Mouse (Mus musculus) heart, postnatal 25 days (tissue): ENCODE measurements around the gene Cdca4. TPM values are rescaled to one million over a fixed set of nuclear protein-coding genes. Genes with fewer than 3 reads are reported as not detected.

Source experiments
- DNase-seq: peaks from one replicate; pipeline ENCODE4 v3.0.0; 2022; ENCODE audit warnings: low spot score
- intact Hi-C: fragments of 180-260 bp; cut with DNase I; formaldehyde crosslinking; loops from one replicate; pipeline ENCODE4 v1.15.1; 2025
- total RNA-seq, 2 experiments: library from RNA; stranded (reverse); gene quantifications; 2 replicates each; pipeline ENCODE4 v1.2.3; 2021

Gene Cdca4
- total RNA-seq, 2 experiments from 2014 or later = 6.4 to 7.6 TPM

DNA sequence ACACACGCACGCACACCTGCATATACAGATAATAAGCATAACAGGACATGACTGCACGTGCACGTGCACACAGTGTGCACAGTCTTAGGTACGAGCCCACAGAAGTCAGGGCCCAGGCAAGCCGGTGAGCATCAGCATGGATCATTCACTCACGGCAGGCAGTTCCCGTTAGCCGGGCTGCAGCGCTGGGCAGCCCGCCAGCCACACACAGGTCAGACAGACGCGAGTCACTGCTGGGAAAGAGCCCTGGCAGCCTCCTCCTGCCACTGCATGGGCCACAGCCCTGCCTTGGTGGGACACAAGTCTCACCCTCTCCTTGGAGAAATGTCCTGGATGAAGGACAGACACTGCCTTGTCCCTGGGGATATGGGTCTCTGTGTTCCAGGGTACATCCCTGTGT is 25.2 kb downstream of the Cdca4 start:
- no peak for DNase-seq
- intact Hi-C loops = no loop called here

- DNase-seq = no peak
- intact Hi-C loops = no loop called here
Measured at GRCm38 (mm10) chr12:112802917-112803316, 26.3 kb downstream of the Cdca4 start.

DNA sequence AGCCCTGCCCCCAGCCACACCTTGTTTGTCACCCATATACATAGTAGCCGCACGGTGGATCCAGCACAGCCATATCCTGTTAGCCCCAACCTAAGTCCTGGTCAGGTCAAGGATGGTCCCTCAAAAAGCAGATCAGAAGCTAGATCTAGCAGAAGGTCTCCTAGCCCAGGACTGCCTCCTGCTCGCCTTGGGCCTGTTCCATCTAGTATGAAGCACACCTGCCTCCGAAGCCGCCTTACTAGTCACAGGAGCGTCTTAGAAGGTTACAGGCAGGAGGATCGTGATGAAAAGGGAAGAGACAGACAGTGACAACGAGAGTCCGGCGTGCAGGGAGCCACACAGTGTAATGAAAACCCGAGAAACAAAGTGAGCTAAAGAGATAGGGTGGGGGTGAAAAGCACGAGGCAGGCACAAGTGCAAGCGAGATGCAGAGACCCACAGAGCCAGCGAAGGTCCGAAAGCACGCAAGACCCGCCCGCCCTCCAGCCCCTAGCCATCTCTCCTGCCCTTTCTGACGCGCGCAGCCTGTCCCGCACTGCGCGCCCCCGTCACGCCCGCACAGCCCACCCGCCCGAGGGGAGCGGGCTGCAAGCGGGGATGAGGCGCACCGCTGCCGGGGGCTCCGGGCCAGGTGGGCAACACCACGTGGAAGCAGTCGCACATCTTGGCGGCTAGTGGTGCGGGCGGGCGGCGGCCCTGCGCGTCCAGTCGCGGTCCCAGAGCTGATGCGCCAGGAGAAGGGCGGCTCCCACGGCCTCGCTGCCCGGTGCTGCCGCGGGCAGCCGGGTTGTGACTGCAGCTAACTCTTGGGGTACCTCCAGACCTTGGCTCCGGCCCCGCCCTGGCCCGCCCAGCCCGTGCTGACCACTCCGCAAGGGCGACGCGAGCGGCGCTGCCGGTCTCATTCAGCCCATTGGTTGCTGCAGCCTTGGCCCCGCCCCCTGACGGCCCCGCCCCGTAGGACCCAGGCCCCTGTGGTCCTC is 27.1 kb downstream of the Cdca4 start, which contains the start of gene Ahnak2:
TSS of gene Ahnak2 (minus strand) at position 794 of the 983 bp plus-strand sequence.
- intact Hi-C loops = no loop called here
- no peak for DNase-seq

DNA sequence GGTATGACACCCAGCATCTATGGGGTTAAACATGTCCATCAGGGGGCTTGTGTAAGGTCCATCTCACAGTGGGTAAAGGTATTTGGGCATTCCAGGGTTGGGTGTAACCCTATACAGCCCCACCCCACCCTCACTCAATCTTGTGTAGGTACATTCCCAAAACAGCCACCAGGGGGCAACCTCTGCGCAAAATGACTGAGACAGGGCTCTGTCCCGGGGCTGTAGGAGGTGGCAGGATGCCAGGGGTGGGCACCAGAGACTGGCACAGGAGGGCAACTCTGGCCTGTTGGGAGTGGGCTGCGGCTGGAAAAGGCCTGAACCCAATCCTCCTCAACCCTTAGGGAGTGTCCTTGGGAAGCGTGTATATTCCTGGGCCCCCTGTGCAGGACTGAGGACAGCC is 28.7 kb downstream of the Cdca4 start:
- no peak for DNase-seq
- intact Hi-C loops = loop anchor here (1.0 kb wide), 1 partner anchor 44 kb away; no protein-coding TSS in a partner anchor

DNA sequence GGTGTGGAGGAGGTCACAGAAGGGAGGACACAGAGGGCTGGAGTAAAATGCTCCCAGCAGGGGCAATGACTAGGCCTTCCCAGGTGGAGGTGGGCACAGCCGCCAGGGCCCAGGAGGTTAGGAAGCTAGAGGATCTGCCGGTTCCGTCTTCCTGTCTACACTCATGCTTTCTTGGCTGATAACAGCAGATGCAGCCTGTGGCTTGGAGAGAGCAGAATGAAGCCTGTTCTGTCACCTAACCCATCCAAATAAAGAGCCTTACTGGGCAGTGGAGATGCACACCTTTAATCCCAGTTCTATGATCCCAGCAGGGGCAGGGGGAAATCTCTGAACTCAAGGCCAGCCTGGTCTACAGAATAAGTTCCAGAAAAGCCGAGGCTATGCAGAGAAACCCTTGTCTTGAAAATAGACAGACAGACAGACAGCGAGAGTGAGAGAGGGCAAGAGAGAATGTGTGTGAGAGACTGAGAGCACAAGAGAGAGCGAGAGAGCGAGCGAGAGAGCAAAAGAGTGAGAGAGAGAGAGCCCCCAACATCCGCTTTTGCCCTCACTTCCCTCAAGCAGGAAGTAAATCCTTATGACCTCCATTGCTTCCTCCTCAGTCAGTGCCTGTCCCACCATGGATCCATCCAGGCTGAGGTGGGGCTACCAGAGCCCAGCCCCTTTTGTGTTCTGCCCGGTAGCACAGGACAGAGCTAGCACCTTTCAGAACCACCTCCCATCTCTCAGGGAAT is 29.8 kb downstream of the Cdca4 start:
- intact Hi-C loops = no loop called here
- DNase-seq = no peak

DNA sequence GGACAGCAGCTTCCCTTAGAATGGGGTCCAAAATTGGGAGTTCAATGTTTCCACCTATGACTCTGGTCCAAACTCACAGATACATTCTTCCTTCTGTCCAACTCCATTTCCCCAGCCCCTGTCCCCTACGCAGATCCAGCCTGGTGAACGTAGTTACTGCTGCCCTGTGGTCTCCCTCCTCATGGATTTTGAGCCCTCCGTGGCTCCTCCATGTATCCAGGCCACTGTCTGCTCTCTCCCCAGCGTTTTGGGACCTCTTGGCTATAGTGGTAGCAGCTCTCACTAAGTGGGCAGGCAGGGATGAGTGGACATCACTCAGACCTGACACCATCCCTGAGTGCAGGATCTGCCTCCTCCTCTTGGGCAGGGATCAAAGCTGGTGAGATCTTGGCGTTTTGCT is 30.5 kb downstream of the Cdca4 start:
- intact Hi-C loops = no loop called here
- no peak for DNase-seq

GRCm38 (mm10) chr12:112798332-112798681 is 30.9 kb downstream of the Cdca4 start:
- DNase-seq = no peak
- intact Hi-C loops = no loop called here

- DNase-seq = peak; percentile 51
- intact Hi-C loops = no loop called here
Measured at GRCm38 (mm10) chr12:112797672-112798331, 31.4 kb downstream of the Cdca4 start.

- intact Hi-C loops = no loop called here
- DNase-seq = no peak
Measured at GRCm38 (mm10) chr12:112796551-112797510, 32.4 kb downstream of the Cdca4 start.

- DNase-seq = peak; percentile 62
- intact Hi-C loops = no loop called here
Measured at GRCm38 (mm10) chr12:112795466-112796104, 33.6 kb downstream of the Cdca4 start.

- intact Hi-C loops = no loop called here
- no peak for DNase-seq
Measured at GRCm38 (mm10) chr12:112794998-112795397, 34.2 kb downstream of the Cdca4 start.

DNA sequence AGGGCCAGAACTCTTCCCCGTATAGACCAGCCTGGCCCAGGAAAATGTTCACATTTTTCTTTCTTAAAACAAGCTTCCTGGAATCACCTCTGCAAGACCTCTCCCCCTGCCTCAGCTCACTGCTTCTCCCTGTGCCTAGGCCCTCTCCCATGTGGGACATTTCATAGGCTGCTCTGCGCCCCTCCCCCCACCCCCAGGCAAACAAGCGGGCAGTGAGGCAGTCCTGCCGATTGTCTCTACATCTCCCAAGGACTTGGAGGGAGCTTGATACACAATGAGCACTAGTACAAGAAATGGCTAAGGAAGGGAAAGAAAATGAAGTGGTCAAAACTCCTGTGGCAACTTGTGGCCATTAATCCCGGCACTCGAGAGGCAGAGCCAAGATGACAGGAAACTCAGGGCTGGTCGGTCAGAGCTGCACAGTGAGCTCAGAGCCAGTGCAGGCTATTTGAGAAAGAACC is 34.8 kb downstream of the Cdca4 start:
- intact Hi-C loops = no loop called here
- no peak for DNase-seq

GRCm38 (mm10) chr12:112793601-112794355 is 35.4 kb downstream of the Cdca4 start:
- intact Hi-C loops = no loop called here

GRCm38 (mm10) chr12:112791026-112791425 is 38.2 kb downstream of the Cdca4 start:
- intact Hi-C loops = no loop called here
- no peak for DNase-seq

More at GRCm38 (mm10) chr12:112793601-112794355, 35.4 kb downstream of the Cdca4 start:
- peak; percentile 71 for DNase-seq

DNA sequence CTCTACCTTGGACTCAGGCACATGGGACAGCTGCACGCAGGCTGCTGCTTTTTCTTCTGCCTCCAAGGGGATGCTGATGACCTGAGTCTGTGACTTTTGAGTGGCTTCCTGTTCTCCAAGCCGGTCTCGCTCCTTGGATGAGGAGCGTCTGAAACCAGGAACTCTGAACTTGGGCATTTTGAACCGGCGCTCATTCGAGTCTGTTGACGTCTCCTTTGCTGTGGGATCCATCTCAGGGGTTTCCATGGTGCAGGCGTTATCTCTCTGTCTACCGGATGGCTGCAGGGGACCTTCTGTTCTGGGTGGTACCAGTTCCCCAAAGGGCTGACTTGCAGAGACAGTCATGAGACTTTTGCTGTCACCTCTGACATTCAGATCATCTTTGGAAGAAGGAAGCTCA is 54.7 kb downstream of the Cdca4 start:
- DNase-seq = no peak
- intact Hi-C loops = no loop called here

DNA sequence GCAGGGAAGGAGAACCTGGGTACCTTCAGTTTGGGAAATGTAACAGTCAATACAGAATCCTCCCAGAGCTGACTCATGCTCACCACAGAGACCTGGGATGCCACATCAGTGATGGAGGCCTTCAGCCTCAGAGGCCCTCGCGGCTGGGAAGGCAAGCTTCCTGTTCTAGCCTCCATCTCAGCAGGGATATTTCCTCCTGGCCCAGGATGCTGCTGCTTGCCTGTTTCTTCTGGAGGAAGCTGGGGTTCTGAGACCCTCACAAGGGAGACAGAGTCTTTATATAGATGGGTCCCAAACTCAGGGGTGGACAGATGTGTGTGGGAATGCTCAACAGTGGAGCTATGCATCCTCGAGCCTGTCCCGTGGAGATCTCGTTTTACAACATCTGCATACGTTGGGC is 55.2 kb downstream of the Cdca4 start:
- DNase-seq = no peak
- intact Hi-C loops = no loop called here

GRCm38 (mm10) chr12:112773366-112773765 is 55.9 kb downstream of the Cdca4 start:
- no peak for DNase-seq
- intact Hi-C loops = no loop called here

DNA sequence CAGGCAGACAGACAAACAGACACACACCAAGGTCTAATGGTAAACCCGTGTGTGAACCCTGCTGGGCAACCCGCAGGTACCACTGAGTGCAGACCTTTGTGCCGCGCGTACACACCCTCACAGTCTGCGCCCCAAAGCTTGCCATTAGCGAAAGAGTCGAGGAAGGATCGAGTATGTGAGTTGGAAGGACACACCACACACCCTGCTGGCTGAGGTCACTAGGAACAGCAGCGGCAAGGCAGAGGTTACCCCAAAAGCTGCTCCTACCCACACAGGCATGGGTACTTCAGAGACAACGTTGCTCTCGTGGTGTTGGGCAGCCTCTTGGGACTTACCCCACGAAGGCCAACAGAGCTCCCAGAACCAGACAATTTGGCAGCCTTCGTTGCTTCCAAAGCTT is 56.9 kb downstream of the Cdca4 start:
- intact Hi-C loops = no loop called here
- DNase-seq = no peak
